Mouse (Mus musculus) left cerebral cortex, postnatal 14 days (tissue): ENCODE data around the gene Foxd1. TPM values are rescaled to one million over a fixed set of nuclear protein-coding genes. Genes with fewer than 3 reads are reported as not detected.

Experiments used
- DNase-seq, 2 experiments: peaks; one replicate each; pipeline ENCODE4 v3.0.0; 2021 to 2022; ENCODE audit warnings: low spot score in 2 of 2, mixed read lengths in 1 of 2
- intact Hi-C: fragments of 180-260 bp; cut with DNase I; formaldehyde crosslinking; loops from one replicate; pipeline ENCODE4 v1.15.1; 2025
- total RNA-seq, 2 experiments: library from RNA; stranded (reverse); gene quantifications; 2 replicates each; pipeline ENCODE4 v1.2.3; 2021

Foxd1 gene
- total RNA-seq, 2 experiments from 2014 or later, result 1.7 to 2.0 TPM

DNA sequence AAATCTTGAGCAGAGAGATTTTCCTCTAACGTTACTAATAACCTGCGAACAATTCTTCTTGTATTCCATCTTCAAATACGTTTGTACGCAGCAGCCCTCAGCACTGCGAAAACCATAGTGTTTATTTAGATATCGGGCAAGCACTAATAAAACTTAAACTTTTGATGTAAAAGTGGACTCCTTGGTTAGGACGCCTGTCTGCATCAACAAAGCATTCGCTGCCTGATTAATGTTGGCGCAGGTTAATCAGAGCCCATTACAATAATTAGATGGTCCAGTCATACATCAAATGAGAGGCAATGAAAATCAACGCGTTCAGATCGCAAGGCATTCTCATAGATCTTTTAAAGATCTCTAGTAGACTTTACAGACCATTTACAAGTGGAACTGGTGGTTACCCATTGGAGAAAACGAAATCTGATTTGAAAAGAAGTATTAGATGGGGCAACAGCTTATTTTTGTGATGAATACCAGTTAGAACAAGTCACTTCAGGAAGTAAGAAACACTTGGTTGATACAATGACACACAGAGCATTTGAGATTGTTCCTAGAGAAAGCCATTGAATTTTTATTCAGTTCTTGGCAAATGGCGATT is 1.6 kb upstream of the Foxd1 start:
- intact Hi-C loops, result no loop called here
- no peak for DNase-seq

DNA sequence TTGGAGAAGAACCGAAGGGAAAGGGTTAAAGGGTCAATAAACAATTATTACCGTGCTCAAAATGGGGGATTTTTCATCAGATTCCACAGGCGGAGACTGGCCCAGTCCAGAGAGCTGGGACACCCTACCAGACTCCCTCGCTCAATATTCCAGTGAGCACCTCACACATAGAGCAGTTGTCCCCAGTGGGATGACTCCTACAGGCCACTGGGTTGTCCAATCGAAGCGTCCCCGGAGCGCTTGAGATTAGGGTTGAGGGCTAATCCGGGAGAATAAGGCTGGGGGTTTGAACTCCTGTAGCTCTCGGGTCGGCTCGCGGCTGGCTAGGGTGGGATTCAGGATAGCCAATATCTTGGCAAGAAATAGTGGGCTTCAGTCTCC is 343 bp upstream of the Foxd1 start:
- no peak for DNase-seq
- intact Hi-C loops, result no loop called here

DNA sequence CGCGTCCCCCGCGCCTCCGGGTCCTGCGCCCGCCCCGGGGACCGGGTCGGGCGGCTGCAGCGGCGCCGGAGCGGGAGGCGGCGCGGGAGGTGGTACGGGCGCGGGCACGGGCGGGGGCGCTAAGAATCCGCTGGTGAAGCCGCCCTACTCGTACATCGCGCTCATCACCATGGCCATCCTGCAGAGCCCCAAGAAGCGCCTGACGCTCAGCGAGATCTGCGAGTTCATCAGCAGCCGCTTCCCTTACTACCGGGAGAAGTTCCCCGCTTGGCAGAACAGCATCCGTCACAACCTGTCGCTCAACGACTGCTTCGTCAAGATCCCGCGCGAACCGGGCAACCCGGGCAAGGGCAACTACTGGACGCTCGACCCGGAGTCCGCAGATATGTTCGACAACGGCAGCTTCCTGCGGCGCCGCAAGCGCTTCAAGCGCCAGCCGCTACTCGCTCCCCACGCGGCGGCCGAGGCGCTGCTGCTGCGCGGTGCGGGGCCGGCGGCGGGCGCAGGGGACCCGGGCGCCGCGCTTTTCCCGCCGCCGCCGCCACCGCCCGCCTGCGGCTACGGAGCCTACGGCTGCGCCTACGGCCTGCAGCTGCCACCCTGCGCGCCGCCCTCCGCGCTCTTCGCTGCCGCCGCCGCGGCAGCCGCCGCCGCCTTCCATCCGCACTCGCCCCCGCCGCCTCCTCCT is 973 bp downstream of the Foxd1 start:
- intact Hi-C loops, result loop anchor here (5.0 kb wide), 1 partner anchor 147 kb away; no protein-coding TSS in a partner anchor
- peak in 1 of 2 experiments; percentile 15 for DNase-seq

DNA sequence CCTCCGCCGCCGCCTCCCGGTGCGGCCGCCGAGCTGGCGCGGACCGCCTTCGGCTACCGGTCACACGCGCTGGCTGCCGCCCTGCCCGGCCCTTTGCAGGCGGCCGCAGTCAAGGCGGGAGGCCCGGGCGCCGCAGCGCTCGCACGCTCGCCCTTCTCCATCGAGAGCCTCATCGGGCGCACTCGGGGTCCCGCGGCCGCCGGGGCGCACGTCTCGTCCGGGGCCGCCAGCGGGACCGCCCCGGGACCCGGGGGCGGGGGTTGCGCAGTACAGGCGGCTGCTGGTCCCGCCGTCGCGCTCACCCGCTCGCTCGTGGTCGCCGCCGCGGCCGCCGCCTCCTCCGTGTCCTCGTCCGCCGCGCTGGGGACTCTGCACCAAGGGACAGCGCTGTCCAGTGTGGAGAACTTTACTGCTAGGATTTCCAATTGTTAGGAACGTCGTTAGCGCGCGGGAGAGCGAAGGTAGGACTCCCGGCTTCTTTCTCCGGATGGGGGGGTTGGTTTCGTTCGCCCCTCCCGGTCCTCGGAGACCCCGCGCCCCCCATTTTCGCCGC is 1.6 kb downstream of the Foxd1 start:
- no peak for DNase-seq
- intact Hi-C loops, result loop anchor here (5.0 kb wide), 1 partner anchor 147 kb away; no protein-coding TSS in a partner anchor

DNA sequence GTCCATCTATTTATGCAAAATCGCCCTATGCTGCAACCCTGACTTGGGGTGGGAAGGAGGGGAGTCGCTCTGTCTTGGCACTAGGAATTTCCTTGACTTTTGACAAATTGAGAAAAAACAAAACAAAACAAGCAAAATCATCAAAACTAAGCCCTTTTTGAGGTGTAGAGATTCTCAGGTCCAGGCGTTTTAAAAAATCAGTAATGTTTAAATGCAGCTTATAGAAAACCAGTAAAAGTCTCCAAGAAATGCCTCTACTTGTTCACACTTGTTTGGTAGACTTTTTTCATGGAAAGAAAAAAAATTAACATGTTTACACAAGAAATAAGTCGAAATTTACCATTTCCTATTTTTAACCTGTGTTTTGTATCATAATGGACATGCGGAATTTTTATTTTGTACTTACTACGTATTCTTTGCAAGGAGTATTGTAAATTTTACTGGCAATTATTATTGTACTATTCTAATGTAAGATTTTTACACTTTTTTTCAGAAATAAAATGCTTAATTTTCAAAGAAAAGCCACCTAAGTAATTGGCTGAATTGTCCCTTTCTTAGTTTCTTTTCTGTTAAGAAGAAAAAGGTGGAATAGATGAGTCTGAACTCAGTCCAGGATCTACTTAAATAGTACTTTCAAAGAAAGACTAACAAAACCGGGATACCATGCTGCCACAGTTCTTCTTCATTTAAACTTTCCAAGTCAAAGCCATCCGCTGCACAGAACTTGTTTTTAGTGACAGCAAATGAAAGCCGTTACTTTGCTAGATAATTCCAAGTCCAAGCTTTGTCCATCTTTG is 2.3 kb downstream of the Foxd1 start:
- intact Hi-C loops, result loop anchor here (5.0 kb wide), 1 partner anchor 146 kb away; no protein-coding TSS in a partner anchor
- no peak for DNase-seq

DNA sequence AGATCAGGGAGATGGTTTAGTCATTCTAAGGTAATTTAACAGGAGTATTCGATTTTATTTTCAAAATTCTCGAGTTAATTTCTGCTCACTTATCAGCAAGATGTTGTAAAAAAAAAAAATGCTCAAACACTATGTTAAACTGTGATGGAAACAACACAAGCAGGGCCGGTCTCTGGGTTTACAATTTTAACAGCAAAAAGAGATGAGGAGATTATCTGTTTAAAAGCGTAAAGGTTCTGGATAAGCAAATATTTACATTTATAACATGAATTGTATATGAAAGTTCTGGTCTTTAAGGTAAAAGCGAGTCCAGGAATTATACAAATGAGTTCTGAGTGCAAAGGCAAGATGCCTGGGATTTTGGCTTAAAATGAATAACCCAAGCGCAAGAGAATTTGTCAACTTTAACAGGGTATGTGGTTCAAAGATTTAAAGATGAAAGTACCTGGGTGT is 3.0 kb downstream of the Foxd1 start:
- intact Hi-C loops, result loop anchor here (5.0 kb wide), 1 partner anchor 145 kb away; no protein-coding TSS in a partner anchor

DNA sequence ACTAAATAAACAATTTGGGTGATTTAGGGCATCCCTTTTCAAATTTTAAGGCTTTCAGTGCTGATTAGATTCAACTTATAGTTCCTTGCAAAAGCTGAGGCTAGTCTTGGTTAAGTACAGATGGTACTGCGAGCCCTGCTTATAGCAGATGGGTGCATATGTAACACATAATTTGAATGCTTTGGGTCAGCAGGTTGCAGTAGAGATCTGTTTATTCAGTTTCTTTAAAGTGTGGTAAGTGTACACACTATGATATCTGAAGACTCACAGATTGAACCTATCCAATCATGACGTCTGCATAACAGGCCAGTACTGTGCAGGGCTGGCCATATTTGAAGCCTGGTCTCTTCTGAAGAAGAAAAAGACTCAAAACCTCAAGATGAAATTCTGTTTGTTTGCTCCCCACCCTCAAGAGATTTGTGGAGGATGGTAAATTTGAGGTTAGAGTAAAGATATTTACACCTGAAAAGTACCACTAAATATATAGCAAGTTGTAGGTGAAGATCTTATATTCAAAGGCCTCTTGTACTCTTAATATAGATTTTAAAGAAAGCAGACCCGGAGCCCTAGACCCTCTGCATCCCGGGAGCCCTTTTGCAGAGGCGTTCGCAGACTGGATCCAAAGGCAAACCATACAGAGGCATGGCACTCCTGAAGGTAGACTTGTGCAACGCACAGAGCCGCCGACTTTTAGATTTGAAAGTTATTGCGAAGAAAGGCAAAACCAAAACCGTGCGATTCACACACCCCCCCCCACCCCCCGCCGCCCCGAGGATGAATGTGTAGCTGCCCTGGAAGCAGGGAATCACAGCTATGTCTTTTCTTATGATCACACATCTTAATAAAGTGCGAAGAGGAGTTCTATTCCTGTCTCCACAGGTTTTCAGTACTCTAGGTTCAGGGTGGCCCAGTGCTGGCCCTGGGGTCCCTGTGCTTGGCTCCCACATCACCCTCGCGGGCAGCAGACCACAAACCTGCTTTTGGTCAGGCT is 3.7 kb downstream of the Foxd1 start:
- DNase-seq, result no peak
- intact Hi-C loops, result loop anchor here (5.0 kb wide), 1 partner anchor 145 kb away; no protein-coding TSS in a partner anchor

More for the DNA sequence above, 3.0 kb downstream of the Foxd1 start:
- DNase-seq, result no peak

DNA sequence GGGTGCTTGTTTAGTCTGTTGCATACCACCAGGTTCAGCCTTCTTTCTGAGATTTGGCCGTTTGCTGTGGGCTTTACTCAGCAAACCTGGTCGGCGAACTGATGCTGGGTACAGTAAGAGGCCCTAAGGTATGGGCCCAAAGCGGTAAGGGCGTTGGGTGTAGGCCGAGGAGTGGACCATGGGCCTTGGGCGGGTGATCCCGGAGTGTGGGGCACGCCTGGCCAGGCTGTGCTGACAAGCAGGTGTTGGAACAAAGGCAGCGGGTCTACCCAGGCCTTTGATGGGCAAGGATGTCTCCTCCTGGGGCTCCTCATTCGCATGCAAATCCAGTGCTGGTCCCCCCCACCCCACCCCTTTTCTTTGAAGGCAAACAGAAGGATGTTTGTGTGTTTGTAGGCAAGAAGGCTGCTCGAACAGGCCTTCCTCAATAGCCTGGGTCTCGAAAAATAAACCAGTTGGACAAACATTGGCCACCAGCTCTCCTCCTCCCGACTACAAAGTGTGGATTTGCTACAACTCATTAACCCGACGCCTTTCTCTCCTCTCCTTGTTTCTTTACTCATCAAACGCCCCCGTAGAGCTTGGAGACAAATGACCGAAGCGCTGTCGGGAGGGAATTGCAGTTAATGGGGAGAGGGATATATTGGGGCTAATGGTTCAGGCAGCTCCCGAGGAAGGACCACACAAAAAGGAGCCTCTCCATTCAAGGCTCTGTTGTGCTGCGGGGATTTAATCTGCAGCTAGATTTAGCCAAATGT is 4.6 kb downstream of the Foxd1 start:
- intact Hi-C loops, result loop anchor here (5.0 kb wide), 1 partner anchor 144 kb away; no protein-coding TSS in a partner anchor
- DNase-seq, result no peak

DNA sequence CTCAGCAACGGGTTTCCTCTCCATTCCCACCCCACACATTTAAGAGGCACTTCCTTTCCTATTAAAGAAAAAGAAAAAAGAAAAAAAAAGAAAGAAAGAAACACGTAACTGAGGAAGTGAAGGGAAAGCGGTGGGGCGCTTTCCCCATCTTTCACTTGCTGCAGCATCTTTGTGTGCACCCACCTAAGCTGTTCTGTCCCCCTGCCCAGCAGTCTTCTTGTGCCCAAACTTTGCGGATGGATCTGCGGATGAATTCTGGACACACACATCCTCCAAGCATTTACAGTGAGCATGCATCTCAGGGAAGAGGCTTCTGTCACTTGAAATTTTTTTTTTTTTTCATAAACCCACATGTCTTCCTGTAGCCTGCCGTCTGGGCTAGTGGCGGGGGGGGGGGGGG is 5.3 kb downstream of the Foxd1 start:
- intact Hi-C loops, result loop anchor here (5.0 kb wide), 1 partner anchor 143 kb away; no protein-coding TSS in a partner anchor
- no peak for DNase-seq

DNA sequence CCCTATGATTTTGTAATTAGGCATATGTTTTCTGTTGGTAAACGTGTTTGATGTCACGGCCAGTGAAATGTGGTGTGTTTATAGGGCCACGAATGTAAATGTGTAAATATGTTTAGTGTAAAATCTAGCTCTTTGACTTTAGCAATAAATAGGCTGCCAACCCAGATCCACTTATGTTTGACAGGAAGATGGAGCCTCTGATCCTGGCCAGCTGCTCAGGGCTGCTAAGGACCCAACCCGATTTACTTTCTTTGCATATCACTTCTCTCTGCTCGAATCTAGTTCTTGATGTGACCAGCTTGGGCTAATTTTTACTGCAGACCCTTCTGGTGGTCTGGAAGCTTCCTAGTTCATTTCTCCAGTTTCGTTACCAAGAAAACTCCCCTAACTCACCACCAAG is 6.3 kb downstream of the Foxd1 start:
- no peak for DNase-seq
- intact Hi-C loops, result loop anchor here (5.0 kb wide), 1 partner anchor 227 kb away; no protein-coding TSS in a partner anchor

DNA sequence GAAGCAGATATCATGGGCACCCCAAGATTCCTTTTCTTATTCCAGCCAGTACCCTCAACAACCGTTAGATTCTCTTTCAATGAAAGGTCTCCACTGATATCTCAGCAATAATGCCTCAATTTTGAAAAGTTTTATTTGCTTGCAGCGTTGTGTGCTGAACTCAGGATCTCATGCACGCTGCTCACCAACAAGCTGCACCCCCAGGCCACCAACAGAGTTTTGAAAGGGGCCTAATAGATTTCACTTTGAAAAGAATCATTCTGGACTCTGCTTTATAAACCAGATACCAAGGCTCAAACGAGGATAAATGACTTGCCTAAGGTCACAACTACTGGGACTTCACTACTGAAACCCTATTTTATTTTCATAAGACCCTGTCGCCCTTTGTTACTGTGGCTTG is 7.1 kb downstream of the Foxd1 start:
- DNase-seq, result no peak
- intact Hi-C loops, result loop anchor here (5.0 kb wide), 1 partner anchor 226 kb away; no protein-coding TSS in a partner anchor

DNA sequence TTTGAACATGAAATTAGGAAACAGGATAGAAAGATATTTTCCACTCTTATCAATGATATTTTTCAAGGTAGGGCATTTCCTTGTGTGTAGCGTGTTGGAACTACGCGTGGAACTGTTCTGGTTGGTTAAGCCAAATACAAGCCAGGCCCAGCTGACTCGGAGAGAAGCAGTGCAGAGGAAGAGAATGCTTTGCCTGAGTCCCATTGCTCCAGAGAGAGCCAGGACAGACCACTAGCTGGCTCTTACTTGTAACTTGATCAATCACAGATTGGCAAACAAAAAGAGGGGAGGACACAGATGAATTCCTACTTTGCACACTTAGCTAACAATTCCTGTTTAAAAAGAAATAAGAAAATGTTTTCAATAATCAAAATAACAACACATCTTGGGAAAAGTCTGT is 9.0 kb downstream of the Foxd1 start:
- no peak for DNase-seq
- intact Hi-C loops, result loop anchor here (5.0 kb wide), 1 partner anchor 224 kb away; no protein-coding TSS in a partner anchor

DNA sequence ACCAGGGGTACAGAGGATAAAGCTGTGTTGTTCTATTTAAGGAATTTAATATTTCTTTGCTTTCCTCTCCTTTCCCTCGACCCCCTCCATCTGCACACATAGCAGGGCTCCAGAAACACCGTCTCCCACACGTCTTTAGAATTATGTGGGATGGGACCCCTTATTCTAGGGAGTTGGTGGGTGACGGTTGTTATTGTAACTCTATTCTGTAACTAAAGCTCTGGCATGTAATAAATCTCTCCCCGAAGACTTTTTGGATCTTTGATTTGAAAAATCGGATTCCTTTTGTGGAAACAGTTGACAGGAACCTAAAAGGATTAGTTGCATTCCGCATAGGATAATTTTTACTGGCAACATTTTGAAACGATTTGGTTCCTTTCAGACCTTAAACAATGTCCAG is 11.0 kb downstream of the Foxd1 start:
- no peak for DNase-seq
- intact Hi-C loops, result no loop called here

DNA sequence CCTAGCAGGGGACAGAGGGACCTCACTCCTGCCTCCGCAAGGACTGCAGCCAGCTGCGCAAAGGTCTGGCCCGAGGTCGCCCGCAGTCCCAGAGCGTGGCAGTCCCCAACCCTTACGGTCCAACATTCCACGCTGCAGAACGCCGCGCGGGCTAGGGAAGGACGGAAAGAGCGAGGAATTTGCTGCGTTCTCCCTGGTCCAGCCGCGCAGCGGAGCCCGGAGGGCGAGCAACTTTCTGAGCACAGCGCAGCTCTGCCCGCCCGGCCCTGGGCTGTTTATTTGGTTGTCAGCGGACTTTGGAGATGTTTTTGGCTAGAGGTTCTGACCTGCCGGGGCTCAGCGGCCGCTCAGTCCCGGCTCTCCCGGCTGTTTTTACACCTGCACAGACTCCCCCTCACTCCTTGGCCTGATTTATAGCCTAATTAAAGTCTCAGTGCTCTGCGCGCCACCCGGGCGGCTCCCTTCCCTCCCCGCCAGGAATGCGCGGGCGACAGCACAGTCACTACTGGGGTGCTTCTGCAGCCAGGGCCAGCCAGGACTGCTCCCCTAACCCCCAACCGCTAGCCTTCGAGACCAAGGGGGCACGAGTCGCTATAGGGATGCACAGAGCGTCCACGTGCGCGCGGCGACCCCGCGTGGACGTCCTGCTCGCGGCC is 11.9 kb downstream of the Foxd1 start:
- intact Hi-C loops, result no loop called here
- no peak for DNase-seq

DNA sequence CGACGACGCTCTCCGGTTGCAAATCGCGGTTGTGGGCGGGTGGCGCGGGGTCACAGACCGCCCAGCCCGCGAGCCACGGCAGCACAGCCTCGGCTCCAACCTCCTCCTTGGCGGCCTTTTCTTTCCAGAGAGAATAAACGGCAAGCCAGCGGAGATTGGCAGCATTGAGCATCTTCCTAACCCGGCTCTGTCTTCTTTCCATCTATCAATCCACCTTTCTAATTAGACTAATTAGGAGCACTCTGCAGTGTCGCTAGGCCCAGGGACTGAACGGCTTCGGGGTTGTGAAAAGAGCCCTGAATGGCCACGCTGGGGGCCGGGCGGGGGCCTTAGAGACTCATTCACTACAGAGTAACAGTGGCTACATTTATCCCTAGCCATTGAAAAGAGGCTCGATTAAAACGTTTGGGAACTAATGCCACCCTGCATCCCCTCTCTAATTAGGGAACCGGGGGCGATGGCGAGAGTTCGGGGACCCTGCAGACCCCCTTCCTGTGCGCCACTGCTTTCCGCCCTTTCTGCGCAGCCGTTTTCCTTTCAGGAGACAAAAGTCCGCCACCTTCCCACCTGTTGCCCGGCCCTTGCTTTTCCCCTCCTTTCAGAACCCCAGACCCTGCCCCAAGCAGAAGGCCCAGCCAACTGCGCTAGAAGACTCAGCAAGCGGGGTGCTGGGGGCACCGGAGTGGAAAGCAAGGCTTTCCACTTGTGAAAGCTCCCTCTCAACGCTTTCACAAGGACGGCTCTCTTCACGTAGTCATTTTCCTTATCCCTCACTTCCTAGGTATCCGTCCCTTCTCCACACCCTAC is 12.6 kb downstream of the Foxd1 start:
- intact Hi-C loops, result no loop called here
- DNase-seq, result no peak

DNA sequence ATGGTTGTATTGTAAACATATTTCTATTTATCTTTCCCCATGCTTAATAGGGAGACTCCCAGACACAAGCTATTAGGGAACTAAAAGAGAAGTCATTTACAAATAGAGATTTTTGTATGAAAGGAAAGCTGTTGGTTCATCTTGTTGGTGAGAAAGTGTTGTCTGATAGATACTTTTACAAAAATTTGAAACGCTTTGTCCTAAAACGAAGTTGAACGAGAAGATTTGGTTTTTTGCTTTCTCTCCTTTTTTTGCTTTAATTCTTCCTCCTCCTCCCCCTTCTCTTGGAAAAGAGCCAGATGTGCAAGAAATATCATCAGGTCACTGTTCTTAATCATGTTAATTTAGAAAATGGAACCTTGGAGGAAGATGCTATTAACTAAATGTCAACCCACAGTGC is 13.6 kb downstream of the Foxd1 start:
- no peak for DNase-seq
- intact Hi-C loops, result no loop called here
